Mouse (Mus musculus) adrenal gland, postnatal 4 days (tissue): ENCODE data around the gene Ppp2r5a. TPM values are rescaled to one million over a fixed set of nuclear protein-coding genes. Genes with fewer than 3 reads are reported as not detected.

ENCODE experiments used
- DNase-seq, 2 experiments: peaks; one replicate each; pipeline ENCODE4 v3.0.0; 2021 to 2022; ENCODE audit warnings: low spot score in 2 of 2, mixed read lengths in 2 of 2
- total RNA-seq, 2 experiments: library from RNA; stranded (reverse); gene quantifications; 2 replicates each; pipeline ENCODE4 v1.2.3; 2021

Ppp2r5a gene
- total RNA-seq, 2 experiments from 2014 or later = 105 to 107 TPM

- no peak for DNase-seq
Observed at GRCm38 (mm10) chr1:191381955-191382736, 20.9 kb downstream of the Ppp2r5a start.

- no peak for DNase-seq
Observed at GRCm38 (mm10) chr1:191380843-191381242, 22.2 kb downstream of the Ppp2r5a start.

- no peak for DNase-seq
Observed at GRCm38 (mm10) chr1:191378080-191378479, 25.0 kb downstream of the Ppp2r5a start.

- no peak for DNase-seq
Observed at GRCm38 (mm10) chr1:191375644-191375998, 27.5 kb downstream of the Ppp2r5a start.

- DNase-seq = no peak
Observed at GRCm38 (mm10) chr1:191374993-191375643, 28.0 kb downstream of the Ppp2r5a start.

- no peak for DNase-seq
Observed at GRCm38 (mm10) chr1:191369140-191369539, 33.9 kb downstream of the Ppp2r5a start.

GRCm38 (mm10) chr1:191368193-191368592 is 34.9 kb downstream of the Ppp2r5a start:
- no peak for DNase-seq

GRCm38 (mm10) chr1:191364477-191364876 is 38.6 kb downstream of the Ppp2r5a start:
- DNase-seq = no peak

GRCm38 (mm10) chr1:191362412-191362811 is 40.7 kb downstream of the Ppp2r5a start:
- DNase-seq = no peak

GRCm38 (mm10) chr1:191359478-191359877 is 43.6 kb downstream of the Ppp2r5a start:
- no peak for DNase-seq

- DNase-seq = no peak
Observed at GRCm38 (mm10) chr1:191356936-191357335, 46.1 kb downstream of the Ppp2r5a start.

GRCm38 (mm10) chr1:191353836-191354235 is 49.2 kb downstream of the Ppp2r5a start:
- no peak for DNase-seq

GRCm38 (mm10) chr1:191352786-191353488 is 50.1 kb downstream of the Ppp2r5a start:
- no peak for DNase-seq

GRCm38 (mm10) chr1:191350355-191350754 is 52.7 kb downstream of the Ppp2r5a start:
- DNase-seq = no peak

- no peak for DNase-seq
Observed at GRCm38 (mm10) chr1:191349486-191350037, 53.5 kb downstream of the Ppp2r5a start.

GRCm38 (mm10) chr1:191348996-191349395 is 54.1 kb downstream of the Ppp2r5a start:
- DNase-seq = no peak

- no peak for DNase-seq
Observed at GRCm38 (mm10) chr1:191348592-191348991, 54.5 kb downstream of the Ppp2r5a start.

GRCm38 (mm10) chr1:191347602-191348001 is 55.5 kb downstream of the Ppp2r5a start:
- DNase-seq = no peak

- no peak for DNase-seq
Observed at GRCm38 (mm10) chr1:191340530-191340929, 62.5 kb downstream of the Ppp2r5a start.

GRCm38 (mm10) chr1:191339876-191340275 is 63.2 kb downstream of the Ppp2r5a start:
- no peak for DNase-seq

- DNase-seq = no peak
Observed at GRCm38 (mm10) chr1:191334500-191334899, 68.6 kb downstream of the Ppp2r5a start.

- no peak for DNase-seq
Observed at GRCm38 (mm10) chr1:191330356-191330755, 72.7 kb downstream of the Ppp2r5a start.
